Mouse (Mus musculus): ENCODE data around the gene Bdnf. TPM values are rescaled to one million over a fixed set of nuclear protein-coding genes. Genes with fewer than 3 reads are reported as not detected.

Gene Bdnf
- total and polyA plus RNA-seq, 3 experiments: 0.04 TPM; not detected in 2

- Histone ChIP-seq H3K4me2 (ENCODE audit: insufficient read depth, low read depth, poor library complexity, severe bottlenecking) (no peak overlapping the region), H3K36me3 (replicated peaks in 1 of 2; ENCODE audit: control insufficient read depth in 1 of 2, insufficient read depth in 1 of 2, low read length in 1 of 2) (no peaks in the 10 kb centered on the region), H3K9ac (ENCODE audit: insufficient read depth, low read depth) (no peak overlapping the region), H3K4me1 (ENCODE audit: control insufficient read depth in 1 of 2, insufficient read depth in 2 of 2) (peaks cover 5 to 50% of the 10 kb centered on the region in 2 experiments; a peak in 3 of 4 replicates), H3K27ac (ENCODE audit: insufficient read depth, low read depth) (no peak overlapping the region), H3K79me2 (replicated peaks; ENCODE audit: control insufficient read depth, extremely low read depth, insufficient read depth, poor library complexity, severe bottlenecking) (no peaks in the 10 kb centered on the region), H3K27me3 (replicated peaks) (no peaks in the 10 kb centered on the region), H3K9me3 (replicated peaks; ENCODE audit: low read length) (no peaks in the 10 kb centered on the region), H3K4me3 (replicated peaks in 1 of 3; ENCODE audit: low read depth in 2 of 3, low read length in 2 of 3, poor library complexity in 1 of 3) (no peak overlapping the region)
- in situ Hi-C loops (cut with MboI; ENCODE audit: low pct_ligation_motif_present, low pct_unique_long_range_greater_than_20kb, low sequenced_read_pairs) (no loop called here), dilution Hi-C loops (cut with MboI; ENCODE audit: extremely low pct_ligation_motif_present, extremely low pct_unique_long_range_greater_than_20kb, low sequenced_read_pairs) (no loop called here)
- DNase-seq (ENCODE audit: extremely low read depth): no peak
- TF ChIP-seq BHLHE40 (IDR thresholded peaks at IDR 0.05; ENCODE audit: low read depth, low read length): no peak
- no peak for TF ChIP-seq SIN3A (IDR thresholded peaks at IDR 0.05; ENCODE audit: low read length)
- TF ChIP-seq USF2 (conservative IDR thresholded peaks at IDR 0.05; ENCODE audit: low read depth, low read length): no peak
- TF ChIP-seq E2F4 (IDR thresholded peaks at IDR 0.05; ENCODE audit: insufficient replicate concordance, low read depth, low read length): no peak
- no peak for TF ChIP-seq TCF12 (IDR thresholded peaks at IDR 0.05; ENCODE audit: low read depth, low read length)
- TF ChIP-seq CHD2 (IDR thresholded peaks at IDR 0.05; ENCODE audit: low read length): no peak
- no peak for TF ChIP-seq EP300 (IDR thresholded peaks at IDR 0.05; ENCODE audit: low read length)
- TF ChIP-seq ETS1 (conservative IDR thresholded peaks at IDR 0.05; ENCODE audit: low read depth, low read length): no peak
- TF ChIP-seq POLR2AphosphoS2 (IDR thresholded peaks at IDR 0.05; ENCODE audit: low read depth, low read length): no peak
- TF ChIP-seq ZC3H11A (IDR thresholded peaks at IDR 0.05; ENCODE audit: low read depth, low read length): no peak
- no peak for TF ChIP-seq RAD21 (IDR thresholded peaks at IDR 0.05; ENCODE audit: low read depth, low read length)
- TF ChIP-seq NRF1 (IDR thresholded peaks at IDR 0.05; ENCODE audit: low read depth, low read length): no peak
- no peak for TF ChIP-seq PAX5 (IDR thresholded peaks at IDR 0.05; ENCODE audit: low read length)
- no peak for TF ChIP-seq TBP (conservative IDR thresholded peaks at IDR 0.05; ENCODE audit: low read depth, low read length)
- no peak for TF ChIP-seq ELF1 (IDR thresholded peaks at IDR 0.05; ENCODE audit: low read depth, low read length)
- no peak for TF ChIP-seq ZKSCAN1 (IDR thresholded peaks at IDR 0.05; ENCODE audit: borderline replicate concordance, low read depth, low read length)
- TF ChIP-seq MAZ (IDR thresholded peaks at IDR 0.05; ENCODE audit: low read depth, low read length): no peak
- no peak for TF ChIP-seq ZMIZ1 (IDR thresholded peaks at IDR 0.05; ENCODE audit: low read depth, low read length)
- TF ChIP-seq JUN (IDR thresholded peaks at IDR 0.05; ENCODE audit: insufficient read depth, low read depth, low read length): no peak
Observed at GRCm38 (mm10) chr2:109746223-109746622, 71.7 kb downstream of the Bdnf start.

GRCm38 (mm10) chr2:109748412-109748811, 73.9 kb downstream of the Bdnf start:
- dilution Hi-C loops (cut with MboI; ENCODE audit: extremely low pct_ligation_motif_present, extremely low pct_unique_long_range_greater_than_20kb, low sequenced_read_pairs): no loop called here
- in situ Hi-C loops (cut with MboI; ENCODE audit: low pct_ligation_motif_present, low pct_unique_long_range_greater_than_20kb, low sequenced_read_pairs): no loop called here
- H3K4me2 ChIP-seq (ENCODE audit: insufficient read depth, low read depth, poor library complexity, severe bottlenecking): no peak overlapping the region
- no peaks in the 10 kb centered on the region for H3K27me3 ChIP-seq (replicated peaks)
- H3K9me3 ChIP-seq (replicated peaks; ENCODE audit: low read length): no peaks in the 10 kb centered on the region
- H3K79me2 ChIP-seq (replicated peaks; ENCODE audit: control insufficient read depth, extremely low read depth, insufficient read depth, poor library complexity, severe bottlenecking): no peaks in the 10 kb centered on the region
- H3K4me1 ChIP-seq (ENCODE audit: control insufficient read depth in 1 of 2, insufficient read depth in 2 of 2): peaks cover 5 to 39% of the 10 kb centered on the region in 2 experiments; a peak in 3 of 4 replicates
- H3K36me3 ChIP-seq (replicated peaks in 1 of 2; ENCODE audit: control insufficient read depth in 1 of 2, insufficient read depth in 1 of 2, low read length in 1 of 2): no peaks in the 10 kb centered on the region
- no peak overlapping the region for H3K4me3 ChIP-seq (replicated peaks in 1 of 3; ENCODE audit: low read depth in 2 of 3, low read length in 2 of 3, poor library complexity in 1 of 3)
- no peak overlapping the region for H3K9ac ChIP-seq (ENCODE audit: insufficient read depth, low read depth)
- TF ChIP-seq JUN (IDR thresholded peaks at IDR 0.05; ENCODE audit: insufficient read depth, low read depth, low read length): no peak
- TF ChIP-seq KAT2A (IDR thresholded peaks at IDR 0.05; ENCODE audit: insufficient replicate concordance, low read length): no peak
- TF ChIP-seq MXI1 (IDR thresholded peaks at IDR 0.05; ENCODE audit: low read depth, low read length): no peak
- TF ChIP-seq NRF1 (IDR thresholded peaks at IDR 0.05; ENCODE audit: low read depth, low read length): no peak
- no peak for TF ChIP-seq MEF2A (IDR thresholded peaks at IDR 0.05; ENCODE audit: borderline replicate concordance, low read depth, low read length)
- no peak for TF ChIP-seq ZKSCAN1 (IDR thresholded peaks at IDR 0.05; ENCODE audit: borderline replicate concordance, low read depth, low read length)
- no peak for TF ChIP-seq RAD21 (IDR thresholded peaks at IDR 0.05; ENCODE audit: low read depth, low read length)
- no peak for TF ChIP-seq TBP (conservative IDR thresholded peaks at IDR 0.05; ENCODE audit: low read depth, low read length)
- no peak for TF ChIP-seq GABPA (IDR thresholded peaks at IDR 0.05; ENCODE audit: insufficient replicate concordance, low read depth, low read length)
- TF ChIP-seq HCFC1 (IDR thresholded peaks at IDR 0.05; ENCODE audit: low read depth, low read length): no peak
- TF ChIP-seq USF1 (IDR thresholded peaks at IDR 0.05; ENCODE audit: low read depth, low read length): no peak
- no peak for TF ChIP-seq EP300 (IDR thresholded peaks at IDR 0.05; ENCODE audit: low read length)
- no peak for TF ChIP-seq MYC (IDR thresholded peaks at IDR 0.05; ENCODE audit: low read depth, low read length)
- no peak for TF ChIP-seq USF2 (conservative IDR thresholded peaks at IDR 0.05; ENCODE audit: low read depth, low read length)
- TF ChIP-seq PAX5 (IDR thresholded peaks at IDR 0.05; ENCODE audit: low read length): no peak
- no peak for TF ChIP-seq MAX (IDR thresholded peaks at IDR 0.05; ENCODE audit: low read length)
- no peak for DNase-seq (ENCODE audit: extremely low read depth)
- H3K27ac ChIP-seq (ENCODE audit: insufficient read depth, low read depth): no peak overlapping the region
